Mouse (Mus musculus) liver, embryonic 12.5 days (tissue): ENCODE results near the gene Nup153. TPM values are rescaled to one million over a fixed set of nuclear protein-coding genes. Genes with fewer than 3 reads are reported as not detected.

Experiments used
- ATAC-seq: fragments of 200-750 bp; cut with Nextera tagmentation; 2 replicates; pipeline ENCODE4 v1.8.0; 2017; ENCODE audit warnings: moderate number of reproducible peaks, mild to moderate bottlenecking, moderate library complexity
- H3K27ac ChIP-seq: fragments of 300-500 bp; sonication (generic); 2 replicates; pipeline ENCODE4 v1.5.1; 2016; ENCODE audit warnings: mild to moderate bottlenecking
- H3K27me3 ChIP-seq: fragments of 300-500 bp; sonication (generic); replicated peaks from 2 replicates; pipeline ENCODE4 v1.6.1; 2016; ENCODE audit warnings: mild to moderate bottlenecking, moderate library complexity
- H3K36me3 ChIP-seq: fragments of 300-500 bp; sonication (generic); 2 replicates; pipeline ENCODE4 v1.6.1; 2016; ENCODE audit warnings: mild to moderate bottlenecking, moderate library complexity
- H3K4me1 ChIP-seq: fragments of 300-500 bp; sonication (generic); 2 replicates; pipeline ENCODE4 v1.6.1; 2016
- H3K4me2 ChIP-seq: fragments of 300-500 bp; sonication (generic); 2 replicates; pipeline ENCODE4 v1.6.1; 2016; ENCODE audit warnings: mild to moderate bottlenecking, moderate library complexity
- H3K4me3 ChIP-seq: fragments of 300-500 bp; sonication (generic); 2 replicates; pipeline ENCODE4 v1.5.1; 2016; ENCODE audit warnings: mild to moderate bottlenecking, moderate library complexity
- H3K9ac ChIP-seq: fragments of 300-500 bp; sonication (generic); 2 replicates; pipeline ENCODE4 v1.6.1; 2016; ENCODE audit warnings: mild to moderate bottlenecking, moderate library complexity
- H3K9me3 ChIP-seq: fragments of 300-500 bp; sonication (generic); replicated peaks from 2 replicates; pipeline ENCODE4 v1.6.1; 2016; ENCODE audit warnings: mild to moderate bottlenecking, moderate library complexity
- WGBS: fragments of 180-500 bp; shearing (Covaris S2); methylation state at CpG from one replicate; pipeline ENCODE4 v1.1.7; 2016; ENCODE audit not compliant: insufficient replicate concordance; 5-methylcytosine and 5-hydroxymethylcytosine counted together
- polyA plus RNA-seq: library from polyadenylated mRNA; unstranded; fragments of >200 nt; fragmentation: Nextera tagmentation; extraction: Ambion mirVana; gene quantifications from 2 replicates; pipeline ENCODE4 v1.2.1, GENCODE M21; 2016

Nup153 gene
- polyA plus RNA-seq, 1 experiment from 2014 or later = 39.0 TPM

DNA sequence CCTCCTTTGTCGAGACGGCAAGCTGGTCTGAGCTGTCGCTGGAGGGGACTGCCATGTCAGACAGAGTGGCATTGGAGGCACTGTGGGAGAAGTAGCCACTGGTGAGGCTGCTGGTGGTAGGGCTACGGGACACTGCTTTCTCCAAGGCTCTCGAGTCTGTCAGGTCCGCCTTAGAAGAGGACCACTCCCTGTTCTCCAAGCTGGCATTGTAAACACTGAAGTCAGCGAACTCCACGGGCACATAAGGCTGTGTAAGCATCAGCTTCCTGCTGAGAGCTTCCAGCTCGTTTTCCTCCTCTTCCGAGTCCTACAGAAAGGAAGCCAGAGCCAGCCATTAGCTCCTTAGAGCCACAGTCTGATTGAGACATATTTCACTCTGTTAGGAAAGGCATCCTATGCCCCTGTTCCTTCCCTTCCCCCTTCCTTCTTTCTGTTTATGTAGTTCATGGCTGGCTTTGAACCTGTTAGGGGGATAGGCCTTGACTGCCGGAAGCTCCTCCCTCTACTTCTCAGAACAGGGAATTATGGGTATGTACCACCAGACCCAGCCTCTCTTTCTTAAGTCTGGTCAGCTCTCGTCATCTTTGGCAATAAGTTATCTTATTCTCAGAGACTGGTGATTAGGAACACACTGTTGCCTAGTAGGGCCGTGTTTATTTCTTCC, 25.0 kb upstream of the Nup153 start:
- Histone ChIP-seq H3K9ac (no peak overlapping the region), H3K36me3 (peaks cover 18% of the 10 kb centered on the region; the same call in 1 of the 2 replicates), H3K4me3 (no peak overlapping the region), H3K9me3 (no peaks in the 10 kb centered on the region), H3K27me3 (no peaks in the 10 kb centered on the region), H3K4me1 (peaks cover 12% of the 10 kb centered on the region), H3K4me2 (no peak overlapping the region), H3K27ac (no peak overlapping the region)
- WGBS = 79% methylated on average over 13 of the region's 13 CpGs
- ATAC-seq = no peak

- H3K27me3 ChIP-seq = no peaks in the 10 kb centered on the region
- peaks cover 16% of the 10 kb centered on the region for H3K4me1 ChIP-seq
- H3K27ac ChIP-seq = peak overlapping the region; percentile 39; the same call in 1 of the 2 replicates
- H3K9ac ChIP-seq = no peak overlapping the region
- H3K36me3 ChIP-seq = peaks cover 18% of the 10 kb centered on the region; the same call in 1 of the 2 replicates
- H3K9me3 ChIP-seq = no peaks in the 10 kb centered on the region
- no peak overlapping the region for H3K4me3 ChIP-seq
- WGBS = 27% methylated on average over 5 of the region's 5 CpGs
- H3K4me2 ChIP-seq = 0 out of 2 replicates have a peak overlapping the region, but pooled peaks have one; percentile 11
- ATAC-seq = peak; percentile 85
Observed at GRCm38 (mm10) chr13:46748138-46748873, 20.6 kb upstream of the Nup153 start.

DNA sequence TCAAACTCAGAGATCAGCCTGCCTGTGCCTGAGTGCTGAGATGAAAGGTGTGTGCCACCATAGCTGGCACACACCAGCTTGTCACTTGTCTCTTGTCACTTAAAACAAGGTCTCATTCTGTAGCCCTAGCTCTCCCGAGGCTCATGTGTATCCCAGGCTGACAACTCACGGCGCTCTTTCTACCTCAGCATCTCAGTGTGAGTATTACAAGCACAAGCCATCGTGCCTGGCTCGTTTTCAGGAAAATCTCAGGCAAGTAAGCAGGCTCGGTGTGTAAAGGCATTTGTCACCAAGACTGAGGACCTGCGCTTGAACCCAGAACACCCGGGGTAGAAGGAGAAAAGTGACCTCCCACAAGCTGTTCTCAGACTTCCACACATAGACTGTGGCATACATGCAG, 16.1 kb upstream of the Nup153 start:
- 78% methylated on average over 8 of the region's 8 CpGs for WGBS
- no peak overlapping the region for H3K4me3 ChIP-seq
- no peaks in the 10 kb centered on the region for H3K9me3 ChIP-seq
- peaks cover 35% of the 10 kb centered on the region for H3K4me1 ChIP-seq
- no peaks in the 10 kb centered on the region for H3K36me3 ChIP-seq
- H3K27me3 ChIP-seq = no peaks in the 10 kb centered on the region
- ATAC-seq = no peak
- H3K4me2 ChIP-seq = no peak overlapping the region
- no peak overlapping the region for H3K9ac ChIP-seq
- H3K27ac ChIP-seq = no peak overlapping the region

DNA sequence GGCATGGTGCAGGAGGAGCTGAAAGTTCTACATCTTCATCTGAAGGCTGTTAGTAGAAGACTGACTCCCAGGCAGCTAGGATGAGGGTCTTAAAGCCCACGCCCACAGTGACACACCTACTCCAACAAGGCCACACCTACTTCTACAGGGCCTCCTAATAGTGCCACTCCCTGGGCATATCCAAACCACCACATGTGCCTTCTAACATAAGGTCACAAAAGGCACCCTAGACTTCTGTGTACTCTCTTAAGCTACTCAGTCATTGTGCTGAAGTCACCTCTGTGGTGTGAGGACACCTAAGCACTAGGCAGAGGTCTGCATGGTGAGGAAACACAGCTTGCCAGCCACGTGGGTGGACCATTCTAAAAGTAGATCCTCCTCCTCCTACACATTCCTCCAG, 14.6 kb upstream of the Nup153 start:
- Histone ChIP-seq H3K9me3 (no peaks in the 10 kb centered on the region), H3K4me2 (peak overlapping the region; percentile 14; the same call in 1 of the 2 replicates), H3K4me3 (no peak overlapping the region), H3K27ac (peak overlapping the region; percentile 66; the same call in 1 of the 2 replicates), H3K9ac (no peak overlapping the region), H3K4me1 (peaks cover 25% of the 10 kb centered on the region), H3K27me3 (no peaks in the 10 kb centered on the region), H3K36me3 (no peaks in the 10 kb centered on the region)
- peak; percentile 92 for ATAC-seq
- 37% methylated on average over 2 of the region's 2 CpGs for WGBS

DNA sequence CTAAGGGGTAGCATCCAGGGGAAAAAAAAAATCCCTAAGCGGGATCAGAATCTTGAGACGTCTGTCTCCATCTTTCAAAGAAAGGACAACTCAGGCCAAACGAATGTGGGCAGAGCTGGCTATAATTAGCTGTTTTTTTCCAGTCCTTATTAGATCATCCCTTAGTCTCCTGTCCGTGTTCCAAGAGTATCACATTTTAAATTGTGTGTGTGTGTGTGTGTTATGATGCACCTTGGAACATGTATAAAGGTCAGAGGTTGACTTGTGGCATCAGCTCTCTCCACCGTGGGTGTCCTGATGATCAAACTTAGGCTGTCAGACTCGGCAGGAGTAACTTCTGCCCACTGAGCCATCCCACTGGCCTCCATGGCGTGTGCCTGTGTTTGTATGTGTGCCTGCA, 11.7 kb upstream of the Nup153 start:
- Histone ChIP-seq H3K27ac (no peak overlapping the region), H3K9ac (no peak overlapping the region), H3K9me3 (no peaks in the 10 kb centered on the region), H3K4me1 (peaks cover 39% of the 10 kb centered on the region), H3K4me3 (no peak overlapping the region), H3K27me3 (no peaks in the 10 kb centered on the region), H3K36me3 (no peaks in the 10 kb centered on the region), H3K4me2 (no peak overlapping the region)
- no peak for ATAC-seq
- WGBS = 75% methylated on average over 7 of the region's 7 CpGs

DNA sequence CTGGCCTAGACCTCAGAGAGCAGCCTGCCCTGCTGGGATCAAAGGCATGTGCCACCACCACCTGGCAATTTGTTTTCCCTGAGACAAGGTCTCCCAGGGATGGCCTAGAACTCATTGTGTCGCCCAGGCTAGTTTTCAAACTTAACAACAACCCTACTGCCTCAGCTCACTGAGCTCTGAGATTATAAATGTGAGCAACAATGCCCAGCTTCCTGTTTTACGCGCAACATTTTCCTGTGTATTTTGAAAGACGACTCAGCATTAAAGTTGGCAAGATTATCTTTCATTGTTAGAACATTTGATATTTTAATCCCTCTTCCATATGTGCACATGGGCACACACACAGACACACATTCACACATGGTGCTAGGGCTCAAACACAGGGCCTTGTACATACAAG, 9.7 kb upstream of the Nup153 start:
- no peaks in the 10 kb centered on the region for H3K36me3 ChIP-seq
- no peak for ATAC-seq
- H3K27ac ChIP-seq = no peak overlapping the region
- H3K4me2 ChIP-seq = no peak overlapping the region
- no peaks in the 10 kb centered on the region for H3K27me3 ChIP-seq
- H3K4me1 ChIP-seq = peaks cover 30% of the 10 kb centered on the region
- no peak overlapping the region for H3K4me3 ChIP-seq
- no peak overlapping the region for H3K9ac ChIP-seq
- no peaks in the 10 kb centered on the region for H3K9me3 ChIP-seq
- WGBS = 65% methylated on average over 4 of the region's 4 CpGs

- ATAC-seq = peak; percentile 33; the same call in 1 of the 2 replicates
- Histone ChIP-seq H3K4me2 (peak overlapping the region; percentile 85), H3K27me3 (no peaks in the 10 kb centered on the region), H3K9ac (peak overlapping the region; percentile 67), H3K36me3 (no peaks in the 10 kb centered on the region), H3K4me3 (peak overlapping the region; percentile 63), H3K4me1 (peaks cover 24% of the 10 kb centered on the region), H3K27ac (peak overlapping the region; percentile 62), H3K9me3 (no peaks in the 10 kb centered on the region)
- WGBS = 2% methylated on average over 12 of the region's 12 CpGs
Observed at GRCm38 (mm10) chr13:46736479-46736865, 8.7 kb upstream of the Nup153 start.

DNA sequence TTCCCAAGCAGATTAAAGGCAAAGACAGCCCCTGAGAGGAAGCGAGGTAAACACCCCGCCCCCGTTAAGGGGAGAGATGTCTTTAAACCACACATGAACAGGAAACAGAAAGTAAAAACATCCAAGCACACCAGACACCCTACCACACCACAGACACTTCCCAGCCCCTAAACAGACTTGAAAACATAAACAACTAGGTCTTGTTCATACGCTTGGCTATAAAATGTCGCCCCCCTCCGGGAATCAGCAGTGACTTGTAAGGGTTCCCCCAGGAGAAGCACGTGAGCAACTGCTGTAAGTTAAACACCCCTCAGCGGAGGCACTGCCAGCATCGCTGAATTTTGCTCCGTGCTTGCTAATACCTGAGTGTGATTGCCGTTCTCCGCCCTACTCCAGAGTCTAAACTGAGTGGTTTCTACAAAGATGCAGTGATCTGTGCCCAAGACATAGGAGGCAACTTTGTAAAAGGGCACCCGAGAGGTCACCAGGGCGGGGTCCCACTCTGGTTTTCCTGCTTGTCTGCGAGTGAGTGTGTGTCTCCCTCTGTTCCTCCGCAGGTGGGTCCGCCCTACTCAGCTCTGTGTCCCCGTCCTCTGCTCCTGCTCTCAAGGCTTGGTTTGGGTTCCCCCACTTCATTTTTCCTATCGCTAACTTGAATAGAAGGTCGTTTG, 8.2 kb upstream of the Nup153 start:
- under 1% methylated on average over 20 of the region's 20 CpGs for WGBS
- peak overlapping the region; percentile 62 for H3K27ac ChIP-seq
- no peaks in the 10 kb centered on the region for H3K27me3 ChIP-seq
- H3K9me3 ChIP-seq = no peaks in the 10 kb centered on the region
- peak overlapping the region; percentile 85 for H3K4me2 ChIP-seq
- H3K36me3 ChIP-seq = no peaks in the 10 kb centered on the region
- H3K4me3 ChIP-seq = peak overlapping the region; percentile 63
- H3K9ac ChIP-seq = peak overlapping the region; percentile 67
- peak; percentile 79 for ATAC-seq
- peaks cover 24% of the 10 kb centered on the region for H3K4me1 ChIP-seq

GRCm38 (mm10) chr13:46735219-46735807, 7.6 kb upstream of the Nup153 start:
- H3K9ac ChIP-seq = peak overlapping the region; percentile 67
- H3K4me2 ChIP-seq = peak overlapping the region; percentile 85
- no peaks in the 10 kb centered on the region for H3K27me3 ChIP-seq
- no peaks in the 10 kb centered on the region for H3K36me3 ChIP-seq
- peak overlapping the region; percentile 62 for H3K27ac ChIP-seq
- WGBS = 24% methylated on average over 11 of the region's 11 CpGs
- H3K9me3 ChIP-seq = no peaks in the 10 kb centered on the region
- peaks cover 20% of the 10 kb centered on the region for H3K4me1 ChIP-seq
- peak overlapping the region; percentile 63 for H3K4me3 ChIP-seq
- ATAC-seq = peak; percentile 52; the same call in 1 of the 2 replicates

DNA sequence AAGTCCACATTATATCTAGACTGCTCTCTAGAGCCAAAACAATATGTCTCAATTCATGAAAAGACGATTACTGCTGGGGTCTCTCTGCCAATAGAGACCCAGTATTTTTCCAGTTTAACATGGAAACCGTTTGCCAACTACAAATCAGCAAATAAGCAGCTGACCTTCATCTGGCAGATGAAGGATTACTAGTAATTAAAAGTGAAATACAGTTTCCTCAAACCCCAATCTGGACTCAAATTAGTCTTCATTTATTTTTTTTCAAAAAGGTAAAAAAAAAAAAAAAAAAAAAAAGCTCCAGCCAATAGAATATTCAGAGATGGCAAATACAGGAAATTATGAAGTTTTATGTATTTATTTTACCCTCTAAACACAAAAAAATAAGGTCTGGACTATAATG, 2.3 kb upstream of the Nup153 start:
- no peaks in the 10 kb centered on the region for H3K27me3 ChIP-seq
- H3K36me3 ChIP-seq = no peaks in the 10 kb centered on the region
- no peak overlapping the region for H3K9ac ChIP-seq
- no peak overlapping the region for H3K4me3 ChIP-seq
- no peak overlapping the region for H3K27ac ChIP-seq
- H3K4me1 ChIP-seq = peaks cover 11% of the 10 kb centered on the region
- WGBS = 77% methylated on average over 2 of the region's 2 CpGs
- no peaks in the 10 kb centered on the region for H3K9me3 ChIP-seq
- ATAC-seq = no peak
- no peak overlapping the region for H3K4me2 ChIP-seq

- H3K27ac ChIP-seq = peak overlapping the region; percentile 98
- peak overlapping the region; percentile 65 for H3K9ac ChIP-seq
- no peak for ATAC-seq
- 33% methylated on average over 5 of the region's 5 CpGs for WGBS
- H3K9me3 ChIP-seq = no peaks in the 10 kb centered on the region
- no peaks in the 10 kb centered on the region for H3K27me3 ChIP-seq
- peak overlapping the region; percentile 76 for H3K4me2 ChIP-seq
- peaks cover 22% of the 10 kb centered on the region for H3K4me1 ChIP-seq
- 0 out of 2 replicates have a peak, but pooled peaks cover 3% of the 10 kb centered on the region for H3K36me3 ChIP-seq
- peak overlapping the region; percentile 81 for H3K4me3 ChIP-seq
Observed at GRCm38 (mm10) chr13:46728411-46728810, 671 bp upstream of the Nup153 start.
